Mouse (Mus musculus) adrenal gland, postnatal 4 days (tissue): ENCODE data around the gene Clstn2. TPM values are rescaled to one million over a fixed set of nuclear protein-coding genes. Genes with fewer than 3 reads are reported as not detected.

Experiments
- DNase-seq, 2 experiments: peaks; one replicate each; pipeline ENCODE4 v3.0.0; 2021 to 2022; ENCODE audit warnings: low spot score in 2 of 2, mixed read lengths in 2 of 2
- total RNA-seq, 2 experiments: library from RNA; stranded (reverse); gene quantifications; 2 replicates each; pipeline ENCODE4 v1.2.3; 2021

The Clstn2 gene
- total RNA-seq, 2 experiments from 2014 or later, result 4.3 to 4.6 TPM

DNA sequence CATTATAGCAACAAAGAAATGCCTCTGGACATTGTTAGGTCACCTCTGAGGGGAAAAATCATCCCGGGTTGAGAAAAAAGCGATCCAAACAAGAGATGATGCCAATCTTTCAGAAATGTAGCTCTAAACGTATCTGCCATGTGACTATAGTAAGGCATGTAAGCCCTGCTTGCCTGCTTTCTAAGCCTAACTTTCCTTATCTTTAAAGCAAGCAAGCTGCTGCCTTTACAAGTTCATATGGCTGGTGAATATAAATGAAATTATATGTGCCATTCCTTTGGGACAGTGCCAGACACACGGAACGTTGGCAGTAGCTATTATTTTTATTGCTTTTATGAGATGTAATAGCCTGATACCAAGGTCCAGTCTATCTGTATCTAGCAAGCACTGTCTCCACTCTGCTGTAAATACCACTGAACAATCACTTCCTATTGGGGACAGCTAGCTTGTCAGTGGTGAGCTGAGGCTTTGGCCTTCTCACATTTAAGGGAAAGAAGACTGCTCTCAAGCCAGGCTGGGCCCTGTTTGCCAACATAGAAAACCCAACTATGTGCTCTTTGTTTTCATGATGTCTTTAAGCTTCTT lies 252.9 kb downstream of the Clstn2 start:
- DNase-seq, result no peak

DNA sequence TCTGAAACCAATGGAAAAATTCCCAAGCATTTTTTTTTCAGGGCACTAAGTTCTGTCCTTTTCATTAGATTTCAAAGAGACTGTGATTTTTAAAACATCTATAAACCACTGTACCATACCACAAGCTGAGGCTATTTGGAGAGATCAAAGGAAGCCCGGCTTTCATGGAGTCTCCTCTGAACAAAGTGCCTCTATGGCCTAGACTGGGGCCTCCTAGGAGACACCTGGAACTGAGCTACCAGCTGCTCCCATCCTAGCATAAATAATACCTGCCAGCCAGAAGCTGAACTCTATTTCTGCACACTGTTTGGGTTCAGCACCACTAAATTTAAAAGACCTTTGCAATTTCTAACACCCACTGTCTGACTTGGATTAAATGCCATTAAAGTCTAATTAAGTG lies 257.2 kb downstream of the Clstn2 start:
- DNase-seq, result no peak

DNA sequence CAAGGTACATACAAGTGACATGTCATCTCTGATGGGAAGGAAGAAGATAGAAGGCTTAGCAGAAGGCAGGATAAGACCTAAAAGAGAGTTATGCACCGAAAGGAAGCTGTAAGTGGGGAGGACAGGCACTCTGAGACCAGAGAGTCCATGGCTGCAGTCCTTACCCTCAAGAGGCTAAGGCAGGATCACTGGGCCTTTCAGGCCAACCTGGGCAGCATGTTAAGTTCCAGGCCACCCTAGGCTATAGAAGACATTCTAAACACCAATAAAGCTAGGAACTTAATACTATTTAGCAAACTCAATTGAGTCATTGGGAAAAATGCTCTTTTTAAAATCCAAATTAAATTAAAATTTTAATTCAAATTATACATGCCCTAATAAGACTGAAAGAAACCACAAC lies 258.0 kb downstream of the Clstn2 start:
- no peak for DNase-seq

DNA sequence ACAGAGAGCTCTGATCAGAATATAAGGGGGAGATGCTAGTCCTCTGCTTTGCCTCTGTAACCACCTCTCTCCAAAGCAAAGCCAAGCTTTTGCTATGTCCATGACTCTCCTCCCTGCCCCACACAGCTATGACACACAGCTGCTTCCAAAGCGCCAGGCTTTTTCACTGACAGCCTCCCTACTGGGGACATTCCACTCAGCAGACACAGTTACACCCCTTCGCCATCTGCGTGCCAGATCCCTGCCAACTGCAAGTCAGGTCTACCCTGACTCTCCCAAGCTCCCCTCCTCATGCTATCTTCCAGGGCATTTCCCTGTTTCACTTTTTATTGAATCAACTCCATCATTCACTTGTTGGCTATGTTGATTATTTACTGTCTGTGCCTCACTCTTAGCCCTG lies 259.1 kb downstream of the Clstn2 start:
- no peak for DNase-seq

DNA sequence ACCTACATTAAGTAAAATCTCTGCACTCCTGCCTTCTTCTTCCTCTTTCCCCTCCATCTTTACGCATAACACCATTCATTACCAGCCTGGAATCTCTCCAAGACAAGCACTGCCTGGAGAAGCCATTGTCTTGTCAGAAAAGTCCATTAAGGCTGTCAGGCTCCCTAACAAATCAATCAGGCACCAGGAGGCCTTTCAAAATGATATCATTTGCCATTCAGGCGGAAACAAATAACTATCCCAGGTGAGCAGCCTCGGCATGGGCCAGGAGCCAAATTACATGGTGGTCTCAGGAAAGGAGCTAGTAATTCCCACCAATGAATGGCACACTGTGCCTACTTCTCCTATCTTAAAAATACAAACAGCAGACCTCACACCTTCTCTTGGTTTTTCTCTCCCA lies 260.6 kb downstream of the Clstn2 start:
- no peak for DNase-seq

DNA sequence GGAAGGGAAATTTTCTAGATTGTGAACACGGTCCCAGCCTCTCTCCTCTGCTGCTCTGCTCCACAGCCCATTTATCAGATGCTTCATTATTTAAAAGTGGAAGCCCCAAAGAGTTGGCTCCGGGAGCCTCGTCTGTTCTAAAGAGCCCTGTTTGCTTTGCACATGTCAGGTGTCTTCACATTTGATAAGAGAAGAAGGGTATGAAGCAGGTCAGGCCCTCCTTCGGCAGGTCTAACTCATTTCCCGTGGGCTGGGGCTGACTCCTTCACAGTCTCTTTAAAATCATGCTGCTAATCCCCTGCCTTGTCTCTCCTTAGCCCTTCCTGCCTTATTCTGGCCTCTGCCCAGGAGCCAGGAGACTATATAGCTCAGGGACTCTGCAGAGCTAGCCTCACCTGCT lies 263.6 kb downstream of the Clstn2 start:
- no peak for DNase-seq

DNA sequence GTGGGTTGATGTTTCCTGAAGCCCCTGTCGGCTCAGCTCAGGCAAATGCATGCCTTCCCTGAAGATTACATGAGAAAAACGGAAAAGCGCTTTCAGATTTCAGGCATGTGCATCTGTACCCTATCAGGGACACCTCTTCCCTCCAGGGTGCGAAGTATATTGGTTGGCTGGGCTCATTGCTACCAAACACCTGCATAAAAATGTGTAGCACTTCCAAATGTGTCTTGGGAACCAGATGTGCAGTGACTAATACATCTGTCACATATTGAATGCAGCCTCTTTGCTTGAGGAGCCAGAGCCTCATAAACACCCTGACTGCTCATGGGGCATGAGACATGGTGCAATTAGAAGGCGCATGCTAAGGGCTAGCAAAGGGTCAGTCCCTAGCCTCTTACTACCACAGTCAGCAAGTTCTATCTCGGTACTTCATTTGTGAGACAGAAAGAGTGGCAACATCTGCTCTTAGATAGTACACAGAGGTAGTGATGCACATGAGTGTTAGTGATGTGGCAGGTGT lies 267.7 kb downstream of the Clstn2 start:
- no peak for DNase-seq

DNA sequence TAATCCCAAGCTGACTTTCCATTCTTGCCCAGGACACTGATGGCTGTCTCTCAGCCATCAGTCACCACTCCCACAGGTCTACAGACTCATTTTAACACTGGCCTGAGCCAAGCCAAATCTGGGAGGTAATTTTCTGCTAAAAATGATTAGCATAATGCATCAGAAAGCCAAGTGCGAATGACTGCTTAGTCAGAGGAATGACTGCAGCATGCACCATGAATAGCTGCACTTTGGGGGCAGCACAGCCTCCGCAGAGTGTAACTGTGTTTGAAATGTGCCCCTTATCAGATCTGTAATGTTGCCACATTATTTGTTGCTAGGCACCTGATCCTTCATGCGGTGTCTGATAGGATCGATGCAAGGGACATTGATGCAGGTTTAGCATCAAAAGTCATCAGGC lies 269.9 kb downstream of the Clstn2 start:
- DNase-seq, result no peak

DNA sequence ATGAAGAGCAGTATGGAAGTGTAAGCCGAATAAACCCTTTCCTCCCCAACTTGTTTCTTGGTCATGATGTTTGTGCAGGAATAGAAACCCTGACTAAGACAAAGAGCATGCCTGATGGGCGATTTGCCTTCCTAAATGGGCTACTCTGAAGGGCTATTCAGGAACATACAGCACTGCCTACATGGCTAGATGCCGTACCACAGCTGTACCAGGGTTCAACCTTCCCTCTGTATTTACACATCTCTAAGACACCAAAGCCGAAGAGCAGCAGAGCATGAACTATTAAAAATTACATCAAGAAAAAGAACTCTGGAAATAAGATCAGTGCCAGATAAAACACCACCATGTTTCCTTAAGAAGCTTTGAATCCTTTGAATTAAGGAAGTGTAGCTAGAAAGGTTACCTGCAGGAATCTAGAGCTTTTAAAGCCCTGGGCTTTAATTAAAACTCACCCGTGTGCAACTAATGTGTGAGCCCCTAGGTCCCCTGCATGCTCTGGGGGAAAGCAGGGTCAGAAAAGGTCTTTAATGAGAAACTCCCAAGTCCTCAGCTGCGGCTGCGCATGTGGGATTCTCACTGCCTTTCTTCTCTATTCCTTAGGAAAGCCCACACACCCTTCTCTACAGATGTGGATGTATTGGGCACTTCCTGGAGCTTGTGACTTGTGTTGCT lies 277.2 kb downstream of the Clstn2 start:
- no peak for DNase-seq

DNA sequence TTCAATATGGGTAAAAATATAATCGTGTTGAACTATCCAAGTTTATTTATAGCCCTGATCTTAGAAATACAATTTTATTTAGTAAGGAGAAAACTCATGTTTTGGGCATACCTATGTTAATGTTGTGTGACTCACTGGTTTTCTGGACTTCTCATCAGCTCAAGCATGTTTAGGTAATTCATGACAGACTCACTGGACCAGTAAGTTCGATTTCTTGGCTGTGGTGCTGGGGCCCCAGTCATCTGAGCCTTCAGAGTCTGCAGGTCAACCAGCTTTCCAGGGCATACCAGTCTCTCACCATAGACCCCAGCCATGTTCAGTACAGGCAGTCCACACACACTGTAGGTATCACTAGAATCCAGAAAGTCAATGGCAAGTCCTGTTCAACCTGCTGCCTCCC lies 279.3 kb downstream of the Clstn2 start:
- DNase-seq, result no peak

DNA sequence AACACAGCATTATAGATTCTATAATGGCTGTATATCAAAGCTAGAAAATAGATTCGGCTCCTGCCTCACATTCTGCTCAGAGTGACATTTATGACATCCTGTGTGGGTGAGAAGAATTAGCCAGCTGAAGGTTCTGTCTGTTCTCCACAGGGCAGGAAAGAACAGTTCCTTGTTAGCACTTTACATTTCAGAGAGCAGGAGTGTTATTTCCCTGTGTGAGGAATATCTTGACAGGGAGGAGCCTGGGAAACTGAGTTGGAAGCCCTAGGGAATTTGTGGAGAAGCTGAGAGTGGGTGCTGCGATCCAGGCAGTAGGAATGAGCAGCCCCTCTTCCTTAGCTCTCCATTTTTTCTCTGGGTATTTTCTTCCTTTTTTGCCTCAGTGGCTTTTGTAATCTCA lies 286.4 kb downstream of the Clstn2 start:
- DNase-seq, result no peak

DNA sequence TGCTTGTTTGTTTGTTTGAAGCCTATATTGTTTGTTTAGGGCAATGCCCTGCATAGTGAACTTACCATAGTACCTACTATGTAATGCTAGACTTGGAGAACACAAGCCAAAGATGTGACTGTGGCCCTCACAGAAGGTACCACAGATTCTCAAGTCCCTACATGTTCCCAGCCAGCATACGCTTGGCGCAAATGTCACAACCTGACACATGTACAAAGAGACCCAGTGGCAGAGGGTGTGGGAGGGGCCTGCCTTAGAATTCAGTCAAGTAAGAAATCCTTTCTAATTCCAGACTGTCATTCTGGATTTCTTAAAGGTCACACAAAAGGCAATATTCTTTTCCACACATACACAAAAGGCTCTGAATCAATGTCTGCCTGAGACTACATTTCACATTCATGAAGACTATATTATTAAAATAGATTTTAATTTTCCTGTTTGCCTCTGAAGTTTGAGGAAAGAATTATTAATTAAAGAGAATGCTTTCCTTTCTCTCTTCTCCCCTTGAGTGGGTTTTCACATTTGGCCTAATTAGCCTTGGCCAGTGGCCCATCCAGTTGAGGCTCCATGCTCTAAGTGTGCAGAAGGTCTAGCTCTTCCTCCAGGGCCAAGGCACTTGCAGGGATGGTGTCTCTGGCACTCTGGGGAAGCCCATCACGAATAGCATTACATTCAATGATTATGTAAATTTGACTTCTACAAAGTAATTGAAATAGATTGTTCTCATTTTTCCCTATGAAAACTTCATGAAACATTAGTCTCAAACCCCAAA lies 305.1 kb downstream of the Clstn2 start:
- DNase-seq, result no peak

DNA sequence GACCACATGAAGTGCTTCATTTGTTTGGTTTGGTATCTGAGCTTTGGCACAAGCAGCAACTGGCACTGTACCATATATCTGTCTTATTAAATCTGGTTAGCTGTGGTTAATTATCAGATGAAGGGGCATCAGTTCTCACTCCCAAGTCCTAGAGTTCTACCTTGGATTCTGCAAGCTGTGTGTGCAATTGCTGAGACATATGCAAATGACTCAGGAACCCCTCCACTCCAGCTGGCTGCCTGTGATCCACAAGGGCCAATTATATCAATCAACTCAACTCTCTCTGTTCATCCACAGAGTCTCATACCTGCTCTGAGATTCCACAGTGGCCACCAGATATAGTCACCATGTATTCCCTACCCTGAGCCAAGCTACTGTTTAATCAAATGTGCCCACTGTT lies 315.3 kb downstream of the Clstn2 start:
- DNase-seq, result no peak

DNA sequence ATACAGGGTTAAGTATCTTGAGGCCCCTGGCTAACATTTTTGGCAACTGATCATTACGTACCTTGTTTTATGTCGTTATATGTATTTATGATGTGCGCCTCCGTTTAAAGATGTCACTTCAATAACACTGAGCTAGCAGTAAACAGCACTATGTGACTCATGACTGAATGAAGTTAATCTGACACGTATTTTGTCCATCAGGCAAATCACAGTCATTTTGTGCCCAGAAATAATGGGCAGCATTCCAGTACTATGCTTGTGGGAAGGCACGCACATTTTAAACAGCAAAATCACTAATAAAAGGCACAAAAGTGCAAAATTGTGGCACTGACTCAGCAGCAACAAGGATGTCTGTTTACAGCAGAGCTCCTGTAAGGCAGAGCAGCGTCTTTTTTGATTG lies 316.0 kb downstream of the Clstn2 start:
- no peak for DNase-seq

DNA sequence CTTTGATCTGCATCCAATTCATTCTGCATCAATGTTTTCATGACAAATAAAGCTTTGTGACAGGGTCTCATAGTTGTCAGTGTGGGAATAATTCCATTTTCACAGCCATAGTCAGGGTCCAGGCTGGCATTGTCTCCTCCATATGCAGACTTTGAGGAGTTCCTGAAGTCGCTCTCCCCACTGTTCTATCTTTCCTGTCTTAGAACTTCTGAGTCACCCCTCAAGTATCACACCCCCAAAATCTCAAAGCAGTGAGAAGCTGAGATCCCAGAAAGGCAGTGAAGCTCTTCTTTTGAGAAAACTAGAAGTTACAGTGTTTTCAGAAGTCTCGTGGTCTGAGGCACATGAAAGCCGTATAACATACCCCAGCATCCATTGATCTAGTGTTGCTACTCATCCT lies 320.1 kb downstream of the Clstn2 start:
- DNase-seq, result no peak

DNA sequence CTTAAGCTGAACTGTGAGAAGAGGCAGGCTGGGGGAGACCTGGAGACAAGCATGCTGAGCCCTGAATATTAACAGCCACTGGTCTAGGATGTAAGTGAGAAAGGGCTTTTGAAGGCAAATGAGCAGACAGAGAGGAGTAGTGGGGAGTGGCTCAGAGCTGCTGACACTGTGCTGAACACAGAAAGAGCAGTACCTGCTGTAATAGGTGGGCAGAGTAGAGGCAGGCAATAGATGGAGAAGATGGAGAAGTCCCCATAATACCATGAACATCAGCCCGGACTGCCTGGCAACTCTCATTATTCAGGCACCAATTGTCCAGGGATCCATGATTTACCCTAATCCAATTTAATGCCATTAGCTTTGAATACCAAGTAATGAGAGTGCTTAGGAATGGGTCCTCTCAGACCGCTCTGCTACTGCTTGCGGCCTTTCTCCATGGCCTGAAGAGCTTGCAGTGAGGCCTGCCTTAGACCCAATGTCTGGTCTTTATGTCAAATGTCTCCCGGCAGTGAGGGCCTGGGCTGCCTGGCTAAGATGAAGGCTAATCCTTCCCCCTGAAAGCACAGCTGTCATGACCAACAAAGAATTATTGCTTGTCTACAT lies 329.0 kb downstream of the Clstn2 start:
- no peak for DNase-seq

DNA sequence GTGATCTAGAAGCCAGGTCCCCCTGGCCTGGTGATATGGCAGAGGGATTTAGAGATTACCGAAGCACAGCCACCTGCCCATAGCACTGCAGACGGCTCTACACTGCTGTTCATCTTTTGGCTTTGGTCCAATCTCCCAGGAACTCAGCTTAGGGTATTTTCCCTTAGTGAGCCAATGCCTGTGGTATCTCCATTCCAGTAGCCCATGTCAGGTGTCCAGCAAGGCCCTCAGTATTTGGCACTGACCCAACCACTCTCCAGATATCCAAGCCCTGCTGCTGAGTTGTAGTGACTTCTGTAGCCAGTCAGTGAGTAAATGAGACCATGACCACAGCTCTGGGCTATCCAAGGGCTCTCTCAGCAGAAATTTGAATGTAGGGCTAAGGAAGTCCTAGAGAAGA lies 330.0 kb downstream of the Clstn2 start:
- no peak for DNase-seq

DNA sequence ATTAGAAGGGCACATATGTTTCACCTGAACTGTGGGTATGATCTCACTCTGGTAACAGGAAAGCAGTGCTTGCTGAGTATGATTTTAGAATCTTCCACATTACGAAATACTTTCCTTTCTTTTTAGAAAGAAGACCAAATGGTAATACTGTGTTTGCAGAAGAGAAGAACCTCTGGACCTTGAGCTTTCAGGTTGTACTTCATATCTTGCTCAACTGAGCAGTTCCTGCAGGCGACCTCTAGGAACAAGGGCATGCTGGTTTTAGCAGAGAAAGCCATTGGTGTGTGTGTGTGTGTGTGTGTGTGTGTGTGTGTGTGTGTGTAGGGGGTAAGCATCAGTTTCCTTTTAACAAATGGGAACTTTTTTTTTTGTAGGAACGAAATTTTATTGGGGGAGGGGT lies 333.0 kb downstream of the Clstn2 start:
- no peak for DNase-seq

DNA sequence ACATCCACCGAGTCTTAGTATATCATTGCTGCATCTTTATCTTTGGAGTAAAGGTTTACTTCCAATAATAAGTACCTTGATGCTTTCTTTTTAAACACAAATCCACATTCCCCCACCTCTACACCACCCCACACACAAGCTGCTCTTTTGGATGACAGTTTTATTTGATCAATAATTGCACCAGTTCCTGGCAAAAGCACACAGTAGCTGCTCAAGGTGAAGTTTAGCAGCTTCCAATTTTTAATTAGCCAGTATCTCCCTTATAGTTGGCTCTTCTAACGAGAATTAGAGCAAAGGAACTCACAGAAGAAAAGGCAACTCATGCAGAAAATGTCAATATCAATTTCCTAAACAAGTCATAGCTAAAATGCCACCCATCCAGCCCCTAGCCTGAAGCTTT lies 334.0 kb downstream of the Clstn2 start:
- no peak for DNase-seq

DNA sequence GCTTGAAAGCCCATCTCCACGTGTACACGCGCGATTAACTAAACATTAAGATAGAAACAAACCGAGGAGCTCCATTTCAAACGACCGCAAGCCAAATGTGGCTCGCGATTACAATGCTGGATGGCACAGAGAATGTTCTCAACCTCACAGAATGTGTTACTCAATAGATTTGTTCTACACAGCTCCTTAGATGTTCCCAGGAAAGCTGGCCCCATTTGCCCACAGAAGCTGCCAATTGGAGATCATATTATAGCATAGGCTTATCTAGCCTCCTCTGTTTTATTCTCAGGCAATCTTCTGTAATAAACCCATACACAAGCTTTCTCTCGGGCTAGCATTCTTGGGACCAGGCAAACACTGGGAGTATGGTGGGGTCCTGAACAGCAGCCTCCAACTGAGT lies 334.9 kb downstream of the Clstn2 start:
- no peak for DNase-seq

DNA sequence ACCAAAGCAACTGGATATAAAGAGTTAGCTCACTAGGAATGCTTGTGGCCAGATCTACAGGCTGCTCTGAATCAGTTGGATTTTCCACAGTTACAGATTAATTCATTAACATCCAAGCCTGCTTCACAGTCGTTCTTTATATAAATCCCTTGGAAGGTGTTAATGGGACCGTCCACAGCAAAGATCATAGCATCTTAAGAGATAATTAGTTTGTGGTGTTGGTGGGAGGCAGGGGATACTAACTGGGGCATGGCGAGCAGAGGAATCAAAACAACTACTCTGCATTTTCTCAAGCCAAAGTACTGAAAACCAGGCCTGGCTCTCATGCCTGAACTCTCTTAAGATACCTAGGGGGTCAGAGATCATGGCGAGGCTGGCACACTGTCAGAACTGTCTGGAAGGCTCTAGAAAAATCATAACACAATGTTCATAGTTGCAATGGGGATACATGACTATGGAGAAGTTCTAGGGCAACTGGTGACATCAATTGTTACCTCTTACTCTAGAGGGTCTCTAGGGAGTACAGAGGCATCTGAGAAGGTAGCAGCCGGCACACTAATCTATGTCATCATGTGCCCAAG lies 336.2 kb downstream of the Clstn2 start:
- no peak for DNase-seq

DNA sequence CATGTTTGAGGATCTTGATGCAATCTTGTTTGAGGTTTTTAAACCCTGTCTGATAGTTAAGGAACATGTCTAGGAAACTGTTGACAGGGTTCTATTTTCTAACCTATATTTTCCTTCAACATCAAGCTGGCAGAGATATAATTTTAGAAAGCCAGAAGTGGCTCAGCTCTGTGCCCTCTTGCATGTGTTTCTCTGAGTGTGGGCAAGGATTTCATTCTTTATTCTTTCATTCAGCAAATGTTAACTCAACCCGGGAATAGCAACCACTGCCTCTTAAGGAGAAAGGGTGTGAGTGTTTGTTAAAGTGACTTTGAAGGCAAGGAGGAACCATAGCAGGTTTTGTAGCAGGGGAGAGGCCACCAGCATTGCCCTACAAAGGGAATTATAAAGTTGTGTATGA lies 337.7 kb downstream of the Clstn2 start:
- no peak for DNase-seq
